Mouse (Mus musculus): ENCODE data around the gene Zfp526.

- peak; percentile 46; the same call in 1 of the 2 replicates for TF ChIP-seq POLR2A (IDR thresholded peaks at IDR 0.05; ENCODE audit: insufficient read depth, low read depth, low read length)
- TF ChIP-seq CTCF (IDR thresholded peaks at IDR 0.05; ENCODE audit: insufficient read depth, low read depth, low read length) = no peak
Observed at GRCm38 (mm10) chr7:25221102-25221883, at the start of gene Zfp526.
